Comparison of ENCODE assay signal across 17 mouse cellular contexts in the genomic region with DNA sequence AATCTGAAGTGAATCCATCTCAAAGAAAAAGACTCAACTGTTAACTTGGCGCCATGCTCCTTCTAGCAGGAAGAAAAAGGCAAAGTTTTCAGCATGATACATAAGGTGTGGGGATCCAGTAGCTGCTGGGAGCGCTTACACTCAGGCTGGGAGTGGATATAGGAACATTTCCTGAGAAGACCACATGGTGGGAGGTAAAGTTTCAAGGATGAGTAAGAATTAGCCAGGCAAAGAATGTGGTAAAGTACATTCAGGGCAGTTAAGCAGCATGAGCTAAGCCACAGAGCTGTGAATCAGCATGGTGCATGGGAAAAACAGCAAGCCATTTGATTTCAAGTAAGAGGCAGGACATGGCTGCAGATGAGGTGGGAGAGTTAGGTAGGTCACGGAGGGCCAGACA.
DNase-seq lines count a peak whose midpoint lies in the region; ATAC-seq and TF ChIP-seq lines count a peak whose summit lies in the region.
"Had no signal": no experiment of that assay in that cellular context is flagged by ENCODE, and none has a peak within 500 bp of the region (broad histone marks: within the 10 kb centered on the region; RNA-seq: fewer than 3 reads in every experiment).

No protein-coding gene starts in this region.

- no peaks in the 10 kb centered on the region for H3K27me3 ChIP-seq in neural tube, embryonic 12.5 days (replicated peaks)
- no peaks in the 10 kb centered on the region for H3K27me3 ChIP-seq in Patski
- H3K27me3 ChIP-seq: embryonic facial prominence, embryonic 12.5 days; forebrain, embryonic 15.5 days; heart, embryonic 12.5 days; hindbrain, embryonic 15.5 days had no signal

- no peak for DNase-seq in frontal cortex, adult 2 months (ENCODE audit: extremely low spot score in 1 of 2, low spot score in 1 of 2)
- no peak for DNase-seq in neural tube, embryonic 10.5 days (ENCODE audit: extremely low spot score, low spot score)
- DNase-seq in Patski (ENCODE audit: low read depth, low spot score), result peak; percentile 43
- DNase-seq in adrenal gland, adult 8-10 months, result no peak
- DNase-seq in heart, adult 18-20 months, result no peak
- DNase-seq: adrenal gland, postnatal 25 days; cerebellum, adult 8-10 months; gastrocnemius, postnatal 14 days had no signal

- CTCF ChIA-PET in Patski (lab: Charles Lee), result interaction anchor here (2.1 kb wide), 1 partner anchor 11 kb away, joined by 4 read pairs; no protein-coding TSS in a partner anchor

- in situ Hi-C loops in Patski (cut with MboI; ENCODE audit: low pct_unique_long_range_greater_than_20kb), result no loop called here

- no peak for TF ChIP-seq CTCF in Patski (IDR thresholded peaks at IDR 0.05)

- H3K9me3 ChIP-seq in neural tube, embryonic 12.5 days, result no peaks in the 10 kb centered on the region
- H3K9me3 ChIP-seq: embryonic facial prominence, embryonic 12.5 days; forebrain, embryonic 15.5 days; heart, embryonic 12.5 days; hindbrain, embryonic 10.5 days; hindbrain, embryonic 15.5 days had no signal

- POLR2A ChIA-PET in Patski (lab: Charles Lee), result no interaction called here

- no peak overlapping the region for H3K4me3 ChIP-seq in neural tube, embryonic 12.5 days
- H3K4me3 ChIP-seq: embryonic facial prominence, embryonic 12.5 days; forebrain, embryonic 15.5 days; heart, embryonic 12.5 days; hindbrain, embryonic 10.5 days; hindbrain, embryonic 15.5 days had no signal

- H3K4me2 ChIP-seq in neural tube, embryonic 12.5 days (replicated peaks), result no peak overlapping the region
- H3K4me2 ChIP-seq: embryonic facial prominence, embryonic 12.5 days; forebrain, embryonic 15.5 days; heart, embryonic 12.5 days; hindbrain, embryonic 15.5 days had no signal

- no peaks in the 10 kb centered on the region for H3K36me3 ChIP-seq in neural tube, embryonic 12.5 days
- H3K36me3 ChIP-seq: embryonic facial prominence, embryonic 12.5 days; forebrain, embryonic 15.5 days; heart, embryonic 12.5 days; hindbrain, embryonic 10.5 days; hindbrain, embryonic 15.5 days had no signal

- ATAC-seq in frontal cortex, adult (ENCODE audit: low TSS enrichment), result peak; percentile 62
- peak; percentile 17; the same call in 1 of the 2 replicates for ATAC-seq in neural tube, embryonic 12.5 days (ENCODE audit: low FRiP score, low read depth)
- ATAC-seq in Patski, result peak; percentile 94
- ATAC-seq: activated CD4-positive, CD25-positive, alpha-beta regulatory T cell, adult 4 months; forebrain, embryonic 15.5 days; intestine, embryonic 16.5 days had no signal

- 53% methylated on average over 3 of the region's 3 CpGs for WGBS in neural tube, embryonic 12.5 days

- H3K27ac ChIP-seq in neural tube, embryonic 12.5 days, result no peak overlapping the region
- H3K27ac ChIP-seq: embryonic facial prominence, embryonic 12.5 days; forebrain, embryonic 15.5 days; hindbrain, embryonic 10.5 days; hindbrain, embryonic 15.5 days had no signal

- no peak overlapping the region for H3K9ac ChIP-seq in neural tube, embryonic 12.5 days
- H3K9ac ChIP-seq: embryonic facial prominence, embryonic 12.5 days; forebrain, embryonic 15.5 days; heart, embryonic 12.5 days; hindbrain, embryonic 15.5 days had no signal

- H3K4me1 ChIP-seq in neural tube, embryonic 12.5 days, result no peaks in the 10 kb centered on the region
- H3K4me1 ChIP-seq: embryonic facial prominence, embryonic 12.5 days; forebrain, embryonic 15.5 days; heart, embryonic 12.5 days; hindbrain, embryonic 10.5 days; hindbrain, embryonic 15.5 days had no signal

Comparison
In these comparisons a context has a peak if more than half of its experiments do, and no peak if none do; other contexts are left out.
1. ATAC-seq: peak in every context shown above with its lines; median percentile 94 in Patski; 62 in frontal cortex, adult; 17 in neural tube, embryonic 12.5 days.